Mouse (Mus musculus): Measurements from ENCODE around the gene Olfm1. TPM values are rescaled to one million over a fixed set of nuclear protein-coding genes. Genes with fewer than 3 reads are reported as not detected.

Gene Olfm1
- polyA plus RNA-seq, 1 experiment from 2014 or later, result 16.1 TPM

- 14% methylated on average over 19 of the region's 19 CpGs for WGBS
- no peak overlapping the region for H3K9ac ChIP-seq
- H3K4me2 ChIP-seq, result peak overlapping the region; percentile 98
- TF ChIP-seq CTCF (IDR thresholded peaks at IDR 0.05; ENCODE audit: low read depth), result no peak
- no peak overlapping the region for H3K27ac ChIP-seq (ENCODE audit: low read depth)
- H3K9me3 ChIP-seq (ENCODE audit: low read depth, low read length), result no peaks in the 10 kb centered on the region
- H3K4me1 ChIP-seq (ENCODE audit: insufficient read depth), result no peaks in the 10 kb centered on the region
- H3K4me3 ChIP-seq (ENCODE audit: low read depth, low read length), result peak overlapping the region; percentile 59
- H3K36me3 ChIP-seq (ENCODE audit: insufficient read depth), result no peaks in the 10 kb centered on the region
- DNase-seq, result peak; percentile 29
- peaks cover 12% of the 10 kb centered on the region for H3K27me3 ChIP-seq (ENCODE audit: insufficient read depth, low read length)
- peak; percentile 25; the same call in 1 of the 2 replicates for ATAC-seq (ENCODE audit: insufficient read depth)
Measured at GRCm38 (mm10) chr2:28204677-28205466, 12.1 kb downstream of the Olfm1 start.

- peak overlapping the region; percentile 66 for H3K9ac ChIP-seq
- no peaks in the 10 kb centered on the region for H3K36me3 ChIP-seq (ENCODE audit: insufficient read depth)
- peak; percentile 91 for DNase-seq
- under 1% methylated on average over 49 of the region's 49 CpGs for WGBS
- peak; percentile 83 for TF ChIP-seq CTCF (IDR thresholded peaks at IDR 0.05; ENCODE audit: low read depth)
- no peak overlapping the region for H3K27ac ChIP-seq (ENCODE audit: low read depth)
- H3K4me3 ChIP-seq (ENCODE audit: low read depth, low read length), result peak overlapping the region; percentile 59
- no peaks in the 10 kb centered on the region for H3K9me3 ChIP-seq (ENCODE audit: low read depth, low read length)
- H3K4me2 ChIP-seq, result peak overlapping the region; percentile 98
- H3K27me3 ChIP-seq (ENCODE audit: insufficient read depth, low read length), result peaks cover 12% of the 10 kb centered on the region
- ATAC-seq (ENCODE audit: insufficient read depth), result peak; percentile 73
- H3K4me1 ChIP-seq (ENCODE audit: insufficient read depth), result no peaks in the 10 kb centered on the region
Measured at GRCm38 (mm10) chr2:28205467-28205805, 12.6 kb downstream of the Olfm1 start.

GRCm38 (mm10) chr2:28205870-28206421, 13.2 kb downstream of the Olfm1 start:
- Histone ChIP-seq H3K4me1 (ENCODE audit: insufficient read depth) (no peaks in the 10 kb centered on the region), H3K27me3 (ENCODE audit: insufficient read depth, low read length) (peaks cover 12% of the 10 kb centered on the region), H3K9ac (peak overlapping the region; percentile 66), H3K4me3 (ENCODE audit: low read depth, low read length) (peak overlapping the region; percentile 59), H3K27ac (ENCODE audit: low read depth) (no peak overlapping the region), H3K36me3 (ENCODE audit: insufficient read depth) (no peaks in the 10 kb centered on the region), H3K9me3 (ENCODE audit: low read depth, low read length) (no peaks in the 10 kb centered on the region), H3K4me2 (peak overlapping the region; percentile 98)
- peak; percentile 37 for DNase-seq
- WGBS, result under 1% methylated on average over 50 of the region's 51 CpGs
- no peak for TF ChIP-seq CTCF (IDR thresholded peaks at IDR 0.05; ENCODE audit: low read depth)
- ATAC-seq (ENCODE audit: insufficient read depth), result peak; percentile 37; the same call in 1 of the 2 replicates

- H3K4me3 ChIP-seq (ENCODE audit: low read depth, low read length), result peak overlapping the region; percentile 59
- no peak for TF ChIP-seq CTCF (IDR thresholded peaks at IDR 0.05; ENCODE audit: low read depth)
- H3K9ac ChIP-seq, result peak overlapping the region; percentile 66
- no peak for ATAC-seq (ENCODE audit: insufficient read depth)
- peaks cover 12% of the 10 kb centered on the region for H3K27me3 ChIP-seq (ENCODE audit: insufficient read depth, low read length)
- H3K36me3 ChIP-seq (ENCODE audit: insufficient read depth), result no peaks in the 10 kb centered on the region
- 9% methylated on average over 11 of the region's 11 CpGs for WGBS
- no peaks in the 10 kb centered on the region for H3K4me1 ChIP-seq (ENCODE audit: insufficient read depth)
- DNase-seq, result no peak
- no peaks in the 10 kb centered on the region for H3K9me3 ChIP-seq (ENCODE audit: low read depth, low read length)
- peak overlapping the region; percentile 98 for H3K4me2 ChIP-seq
- no peak overlapping the region for H3K27ac ChIP-seq (ENCODE audit: low read depth)
Measured at GRCm38 (mm10) chr2:28206472-28206871, 13.7 kb downstream of the Olfm1 start.

GRCm38 (mm10) chr2:28207200-28207750, 14.5 kb downstream of the Olfm1 start:
- no peak for ATAC-seq (ENCODE audit: insufficient read depth)
- WGBS, result 74% methylated on average over 3 of the region's 3 CpGs
- peaks cover 12% of the 10 kb centered on the region for H3K27me3 ChIP-seq (ENCODE audit: insufficient read depth, low read length)
- no peak overlapping the region for H3K27ac ChIP-seq (ENCODE audit: low read depth)
- no peaks in the 10 kb centered on the region for H3K36me3 ChIP-seq (ENCODE audit: insufficient read depth)
- H3K4me3 ChIP-seq (ENCODE audit: low read depth, low read length), result no peak overlapping the region
- H3K9me3 ChIP-seq (ENCODE audit: low read depth, low read length), result no peaks in the 10 kb centered on the region
- DNase-seq, result no peak
- H3K4me2 ChIP-seq, result no peak overlapping the region; the same call in 1 of the 2 replicates
- H3K9ac ChIP-seq, result no peak overlapping the region
- no peaks in the 10 kb centered on the region for H3K4me1 ChIP-seq (ENCODE audit: insufficient read depth)
- no peak for TF ChIP-seq CTCF (IDR thresholded peaks at IDR 0.05; ENCODE audit: low read depth)

- no peak for ATAC-seq (ENCODE audit: insufficient read depth)
- WGBS, result 86% methylated on average over 14 of the region's 14 CpGs
- peaks cover 12% of the 10 kb centered on the region for H3K27me3 ChIP-seq (ENCODE audit: insufficient read depth, low read length)
- H3K4me3 ChIP-seq (ENCODE audit: low read depth, low read length), result no peak overlapping the region
- H3K4me1 ChIP-seq (ENCODE audit: insufficient read depth), result no peaks in the 10 kb centered on the region
- TF ChIP-seq CTCF (IDR thresholded peaks at IDR 0.05; ENCODE audit: low read depth), result no peak
- no peak overlapping the region for H3K9ac ChIP-seq
- no peak overlapping the region for H3K4me2 ChIP-seq
- DNase-seq, result no peak
- no peaks in the 10 kb centered on the region for H3K9me3 ChIP-seq (ENCODE audit: low read depth, low read length)
- H3K36me3 ChIP-seq (ENCODE audit: insufficient read depth), result no peaks in the 10 kb centered on the region
- no peak overlapping the region for H3K27ac ChIP-seq (ENCODE audit: low read depth)
Measured at GRCm38 (mm10) chr2:28208130-28208745, 15.4 kb downstream of the Olfm1 start.

GRCm38 (mm10) chr2:28209211-28209610, 16.4 kb downstream of the Olfm1 start:
- DNase-seq (no peak), ATAC-seq (ENCODE audit: insufficient read depth) (no peak)
- 89% methylated on average over 5 of the region's 5 CpGs for WGBS
- Histone ChIP-seq H3K27ac (ENCODE audit: low read depth) (no peak overlapping the region), H3K9ac (no peak overlapping the region), H3K4me2 (no peak overlapping the region), H3K9me3 (ENCODE audit: low read depth, low read length) (no peaks in the 10 kb centered on the region), H3K4me3 (ENCODE audit: low read depth, low read length) (no peak overlapping the region), H3K27me3 (ENCODE audit: insufficient read depth, low read length) (peaks cover 12% of the 10 kb centered on the region), H3K36me3 (ENCODE audit: insufficient read depth) (no peaks in the 10 kb centered on the region), H3K4me1 (ENCODE audit: insufficient read depth) (no peaks in the 10 kb centered on the region)
- TF ChIP-seq CTCF (IDR thresholded peaks at IDR 0.05; ENCODE audit: low read depth), result no peak
